Comparison of ENCODE assay signal across 7 mouse cellular contexts in the genomic region with DNA sequence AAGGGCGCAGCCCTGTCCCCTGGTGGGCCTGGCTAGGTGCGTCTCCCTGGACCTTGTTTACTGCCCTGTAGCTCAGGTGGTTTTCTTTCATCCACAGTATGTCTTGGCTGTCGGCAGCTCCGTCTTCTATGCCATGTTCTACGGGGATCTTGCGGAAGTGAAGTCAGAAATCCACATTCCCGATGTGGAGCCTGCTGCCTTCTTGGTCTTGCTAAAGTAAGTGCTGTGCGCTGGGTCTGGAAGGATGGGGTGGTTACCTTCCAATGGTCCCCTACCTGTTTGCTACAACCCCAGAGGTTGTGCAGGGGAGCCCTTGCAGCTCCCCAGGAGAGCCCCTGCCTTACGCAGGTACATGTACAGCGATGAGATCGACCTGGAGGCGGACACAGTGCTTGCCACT. TPM values are rescaled to one million over a fixed set of nuclear protein-coding genes. Genes with fewer than 3 reads are reported as not detected.
DNase-seq lines count a peak whose midpoint lies in the region; ATAC-seq lines count a peak whose summit lies in the region.

No protein-coding gene starts in this region.

- H3K27ac ChIP-seq in lung, embryonic 15.5 days, result peak overlapping the region; percentile 93
- H3K27ac ChIP-seq in embryonic facial prominence, embryonic 15.5 days (replicated peaks), result peak overlapping the region; percentile 92
- H3K27ac ChIP-seq in intestine, embryonic 16.5 days (ENCODE audit: low read length), result peak overlapping the region; percentile 87
- peak overlapping the region; percentile 97 for H3K27ac ChIP-seq in neural tube, embryonic 15.5 days (replicated peaks)

- no peaks in the 10 kb centered on the region for H3K9me3 ChIP-seq in lung, embryonic 15.5 days
- no peaks in the 10 kb centered on the region for H3K9me3 ChIP-seq in embryonic facial prominence, embryonic 15.5 days (replicated peaks)
- H3K9me3 ChIP-seq in intestine, embryonic 16.5 days (ENCODE audit: control insufficient read depth, low read length), result no peaks in the 10 kb centered on the region
- no peaks in the 10 kb centered on the region for H3K9me3 ChIP-seq in neural tube, embryonic 15.5 days (replicated peaks)

- H3K27me3 ChIP-seq in lung, embryonic 15.5 days, result no peaks in the 10 kb centered on the region
- H3K27me3 ChIP-seq in embryonic facial prominence, embryonic 15.5 days, result no peaks in the 10 kb centered on the region
- H3K27me3 ChIP-seq in intestine, embryonic 16.5 days (replicated peaks; ENCODE audit: control insufficient read depth, insufficient read depth, low read length), result no peaks in the 10 kb centered on the region
- H3K27me3 ChIP-seq in neural tube, embryonic 15.5 days (replicated peaks), result no peaks in the 10 kb centered on the region

- 37% methylated on average over 12 of the region's 12 CpGs for WGBS in lung, embryonic 15.5 days
- 36% methylated on average over 12 of the region's 12 CpGs for WGBS in embryonic facial prominence, embryonic 15.5 days
- WGBS in intestine, embryonic 16.5 days, result 40% methylated on average over 12 of the region's 12 CpGs
- WGBS in neural tube, embryonic 15.5 days, result 41% methylated on average over 12 of the region's 12 CpGs

- peak overlapping the region; percentile 88 for H3K9ac ChIP-seq in lung, embryonic 15.5 days
- H3K9ac ChIP-seq in embryonic facial prominence, embryonic 15.5 days, result peak overlapping the region; percentile 61
- peak overlapping the region; percentile 85 for H3K9ac ChIP-seq in intestine, embryonic 16.5 days (ENCODE audit: low read depth, low read length)
- peak overlapping the region; percentile 84 for H3K9ac ChIP-seq in neural tube, embryonic 15.5 days (replicated peaks)

- no peak for ATAC-seq in lung, embryonic 15.5 days (ENCODE audit: borderline replicate concordance, extremely low read depth, low FRiP score, low TSS enrichment)
- ATAC-seq in embryonic facial prominence, embryonic 15.5 days (ENCODE audit: insufficient number of reproducible peaks, low FRiP score, low TSS enrichment, low read depth), result no peak
- ATAC-seq in intestine, embryonic 16.5 days, result peak; percentile 4; the same call in 1 of the 2 replicates
- ATAC-seq in neural tube, embryonic 15.5 days (ENCODE audit: low FRiP score), result no peak

- no peak for DNase-seq in lung, postnatal 36 days
- DNase-seq in spleen, adult 18-20 months, result no peak
- no peak for DNase-seq in frontal cortex, postnatal 14 days (ENCODE audit: low spot score in 2 of 2)

- peak overlapping the region; percentile 85 for H3K4me2 ChIP-seq in lung, embryonic 15.5 days
- H3K4me2 ChIP-seq in embryonic facial prominence, embryonic 15.5 days (replicated peaks), result peak overlapping the region; percentile 77
- peak overlapping the region; percentile 86 for H3K4me2 ChIP-seq in intestine, embryonic 16.5 days (ENCODE audit: low read depth, low read length)
- peak overlapping the region; percentile 84 for H3K4me2 ChIP-seq in neural tube, embryonic 15.5 days

- peaks cover 58% of the 10 kb centered on the region for H3K36me3 ChIP-seq in lung, embryonic 15.5 days
- peaks cover 75% of the 10 kb centered on the region for H3K36me3 ChIP-seq in embryonic facial prominence, embryonic 15.5 days
- H3K36me3 ChIP-seq in intestine, embryonic 16.5 days (ENCODE audit: control insufficient read depth, insufficient read depth, low read length), result peaks cover 8% of the 10 kb centered on the region; the same call in 1 of the 2 replicates
- H3K36me3 ChIP-seq in neural tube, embryonic 15.5 days, result peaks cover 56% of the 10 kb centered on the region

- peak overlapping the region; percentile 71 for H3K4me3 ChIP-seq in lung, embryonic 15.5 days
- peak overlapping the region; percentile 64 for H3K4me3 ChIP-seq in embryonic facial prominence, embryonic 15.5 days (replicated peaks)
- H3K4me3 ChIP-seq in intestine, embryonic 16.5 days (ENCODE audit: low read length), result peak overlapping the region; percentile 73
- peak overlapping the region; percentile 63 for H3K4me3 ChIP-seq in neural tube, embryonic 15.5 days (replicated peaks)

- peaks cover 15% of the 10 kb centered on the region for H3K4me1 ChIP-seq in lung, embryonic 15.5 days
- peaks cover 19% of the 10 kb centered on the region for H3K4me1 ChIP-seq in embryonic facial prominence, embryonic 15.5 days
- peaks cover 12% of the 10 kb centered on the region for H3K4me1 ChIP-seq in intestine, embryonic 16.5 days (ENCODE audit: control insufficient read depth, insufficient read depth, low read length)
- H3K4me1 ChIP-seq in neural tube, embryonic 15.5 days, result peaks cover 26% of the 10 kb centered on the region

RNA-seq across cellular contexts. Expression of gene Btbd6, which starts 0.9 kb away (rescaled TPM):
- polyA plus RNA-seq in lung, embryonic 15.5 days (2015; fragmentation: Nextera tagmentation; extraction: Ambion mirVana), result 25.7 and 28.1 TPM in 2 replicates
- polyA plus RNA-seq in embryonic facial prominence, embryonic 15.5 days (2015; fragmentation: Nextera tagmentation; extraction: Ambion mirVana), result 28.9 and 31.5 TPM in 2 replicates
- polyA plus RNA-seq in intestine, embryonic 16.5 days (2015; fragmentation: Nextera tagmentation; extraction: Ambion mirVana), result 20.2 and 20.9 TPM in 2 replicates
- 46.3 and 50.0 TPM in 2 replicates for polyA plus RNA-seq in neural tube, embryonic 15.5 days (2015; fragmentation: Nextera tagmentation; extraction: Ambion mirVana)

RNA-seq across cellular contexts. Expression of gene Brf1, which starts 23.3 kb away (rescaled TPM):
- 56.1 and 63.3 TPM in 2 replicates for polyA plus RNA-seq in lung, embryonic 15.5 days (2015; fragmentation: Nextera tagmentation; extraction: Ambion mirVana)
- polyA plus RNA-seq in embryonic facial prominence, embryonic 15.5 days (2015; fragmentation: Nextera tagmentation; extraction: Ambion mirVana), result 62.4 and 70.9 TPM in 2 replicates
- polyA plus RNA-seq in intestine, embryonic 16.5 days (2015; fragmentation: Nextera tagmentation; extraction: Ambion mirVana), result 36.5 and 41.6 TPM in 2 replicates
- 44.1 and 49.3 TPM in 2 replicates for polyA plus RNA-seq in neural tube, embryonic 15.5 days (2015; fragmentation: Nextera tagmentation; extraction: Ambion mirVana)

RNA-seq across cellular contexts. Expression of gene Nudt14, which starts 35.2 kb away (rescaled TPM):
- 103 and 120 TPM in 2 replicates for polyA plus RNA-seq in lung, embryonic 15.5 days (2015; fragmentation: Nextera tagmentation; extraction: Ambion mirVana)
- 93.4 and 94.7 TPM in 2 replicates for polyA plus RNA-seq in embryonic facial prominence, embryonic 15.5 days (2015; fragmentation: Nextera tagmentation; extraction: Ambion mirVana)
- polyA plus RNA-seq in intestine, embryonic 16.5 days (2015; fragmentation: Nextera tagmentation; extraction: Ambion mirVana), result 100 and 102 TPM in 2 replicates
- polyA plus RNA-seq in neural tube, embryonic 15.5 days (2015; fragmentation: Nextera tagmentation; extraction: Ambion mirVana), result 62.4 and 66.8 TPM in 2 replicates

RNA-seq across cellular contexts. Expression of gene Pacs2, which starts 37.2 kb away (rescaled TPM):
- 11.7 and 13.2 TPM in 2 replicates for polyA plus RNA-seq in lung, embryonic 15.5 days (2015; fragmentation: Nextera tagmentation; extraction: Ambion mirVana)
- polyA plus RNA-seq in embryonic facial prominence, embryonic 15.5 days (2015; fragmentation: Nextera tagmentation; extraction: Ambion mirVana), result 17.4 and 19.9 TPM in 2 replicates
- polyA plus RNA-seq in intestine, embryonic 16.5 days (2015; fragmentation: Nextera tagmentation; extraction: Ambion mirVana), result 7.3 and 9.8 TPM in 2 replicates
- 21.9 and 27.6 TPM in 2 replicates for polyA plus RNA-seq in neural tube, embryonic 15.5 days (2015; fragmentation: Nextera tagmentation; extraction: Ambion mirVana)

RNA-seq across cellular contexts. Expression of gene Jag2, which starts 47.6 kb away (rescaled TPM):
- 6.2 and 7.2 TPM in 2 replicates for polyA plus RNA-seq in lung, embryonic 15.5 days (2015; fragmentation: Nextera tagmentation; extraction: Ambion mirVana)
- 13.0 and 14.3 TPM in 2 replicates for polyA plus RNA-seq in embryonic facial prominence, embryonic 15.5 days (2015; fragmentation: Nextera tagmentation; extraction: Ambion mirVana)
- polyA plus RNA-seq in intestine, embryonic 16.5 days (2015; fragmentation: Nextera tagmentation; extraction: Ambion mirVana), result 2.2 and 2.4 TPM in 2 replicates
- polyA plus RNA-seq in neural tube, embryonic 15.5 days (2015; fragmentation: Nextera tagmentation; extraction: Ambion mirVana), result 13.6 and 14.8 TPM in 2 replicates
